Mouse (Mus musculus) neural tube, embryonic 13.5 days (tissue): ENCODE measurements around the gene Dcst1. TPM values are rescaled to one million over a fixed set of nuclear protein-coding genes. Genes with fewer than 3 reads are reported as not detected.

Experiments
- ATAC-seq: fragments of 200-750 bp; cut with Nextera tagmentation; 2 replicates; pipeline ENCODE4 v1.8.0; 2017; ENCODE audit warnings: low read depth, mild to moderate bottlenecking, moderate TSS enrichment, moderate library complexity
- H3K27ac ChIP-seq: fragments of 300-500 bp; sonication (generic); replicated peaks from 2 replicates; pipeline ENCODE4 v1.5.1; 2015; ENCODE audit warnings: moderate library complexity, mild to moderate bottlenecking, inconsistent platforms
- H3K27me3 ChIP-seq: fragments of 300-500 bp; sonication (generic); 2 replicates; pipeline ENCODE4 v1.6.1; 2015; ENCODE audit warnings: mild to moderate bottlenecking, inconsistent platforms
- H3K36me3 ChIP-seq: fragments of 300-500 bp; sonication (generic); 2 replicates; pipeline ENCODE4 v1.6.1; 2015; ENCODE audit warnings: mild to moderate bottlenecking, inconsistent platforms
- H3K4me1 ChIP-seq: fragments of 300-500 bp; sonication (generic); replicated peaks from 2 replicates; pipeline ENCODE4 v1.6.1; 2015; ENCODE audit warnings: inconsistent platforms
- H3K4me2 ChIP-seq: fragments of 300-500 bp; sonication (generic); 2 replicates; pipeline ENCODE4 v1.6.1; 2015; ENCODE audit warnings: inconsistent platforms, mild to moderate bottlenecking, moderate library complexity
- H3K4me3 ChIP-seq: fragments of 300-500 bp; sonication (generic); 2 replicates; pipeline ENCODE4 v1.5.1; 2015; ENCODE audit warnings: mild to moderate bottlenecking, inconsistent platforms
- H3K9ac ChIP-seq: fragments of 300-500 bp; sonication (generic); 2 replicates; pipeline ENCODE4 v1.6.1; 2015; ENCODE audit warnings: moderate library complexity, mild to moderate bottlenecking, inconsistent platforms
- H3K9me3 ChIP-seq: fragments of 300-500 bp; sonication (generic); 2 replicates; pipeline ENCODE4 v1.6.1; 2016; ENCODE audit warnings: inconsistent platforms
- WGBS: fragments of 180-500 bp; shearing (Covaris S2); methylation state at CpG from one replicate; pipeline ENCODE4 v1.1.7; 2015; 5-methylcytosine and 5-hydroxymethylcytosine counted together
- polyA plus RNA-seq: library from polyadenylated mRNA; unstranded; fragments of >200 nt; fragmentation: Nextera tagmentation; extraction: Ambion mirVana; gene quantifications from 2 replicates; pipeline ENCODE4 v1.2.1, GENCODE M21; 2015

Gene Dcst1
- polyA plus RNA-seq, 1 experiment from 2014 or later: 1.1 TPM

GRCm38 (mm10) chr3:89337721-89338578 lies 27.1 kb downstream of the Dcst1 start, which contains the start of gene Efna4:
Gene Efna4, minus strand, starts transcription at chr3:89338028.
- Histone ChIP-seq H3K9me3 (no peaks in the 10 kb centered on the region), H3K4me1 (peaks cover 61% of the 10 kb centered on the region), H3K4me2 (peak within 1 kb of the TSS; percentile 85), H3K9ac (peak within 1 kb of the TSS; percentile 86), H3K27me3 (no peaks in the 10 kb centered on the region), H3K36me3 (peaks cover 14% of the 10 kb centered on the region), H3K4me3 (peak within 1 kb of the TSS; percentile 84), H3K27ac (peak within 1 kb of the TSS; percentile 85)
- ATAC-seq: peak; percentile 81
- under 1% methylated on average over 44 of the region's 44 CpGs for WGBS

- H3K36me3 ChIP-seq: peaks cover 11% of the 10 kb centered on the region
- peak overlapping the region; percentile 85 for H3K27ac ChIP-seq
- H3K4me1 ChIP-seq: peaks cover 69% of the 10 kb centered on the region
- no peaks in the 10 kb centered on the region for H3K27me3 ChIP-seq
- H3K9me3 ChIP-seq: no peaks in the 10 kb centered on the region
- H3K4me3 ChIP-seq: peak overlapping the region; percentile 84
- 2% methylated on average over 21 of the region's 21 CpGs for WGBS
- ATAC-seq: peak; percentile 45
- peak overlapping the region; percentile 86 for H3K9ac ChIP-seq
- peak overlapping the region; percentile 85 for H3K4me2 ChIP-seq
Observed at GRCm38 (mm10) chr3:89337062-89337720, 27.9 kb downstream of the Dcst1 start.

- Histone ChIP-seq H3K27me3 (no peaks in the 10 kb centered on the region), H3K36me3 (peaks cover 11% of the 10 kb centered on the region), H3K9ac (peak overlapping the region; percentile 86), H3K9me3 (no peaks in the 10 kb centered on the region), H3K27ac (no peak overlapping the region; the same call in none of the 2 replicates), H3K4me3 (peak overlapping the region; percentile 84), H3K4me2 (peak overlapping the region; percentile 85), H3K4me1 (peaks cover 75% of the 10 kb centered on the region)
- 5% methylated on average over 6 of the region's 6 CpGs for WGBS
- ATAC-seq: no peak
Observed at GRCm38 (mm10) chr3:89336529-89336928, 28.5 kb downstream of the Dcst1 start.

GRCm38 (mm10) chr3:89333053-89333452 lies 32.0 kb downstream of the Dcst1 start:
- no peaks in the 10 kb centered on the region for H3K9me3 ChIP-seq
- H3K27me3 ChIP-seq: no peaks in the 10 kb centered on the region
- H3K4me1 ChIP-seq: peaks cover 71% of the 10 kb centered on the region
- H3K36me3 ChIP-seq: peaks cover 11% of the 10 kb centered on the region
- H3K27ac ChIP-seq: peak overlapping the region; percentile 67
- ATAC-seq: no peak
- WGBS: 47% methylated on average over 11 of the region's 11 CpGs
- no peak overlapping the region for H3K4me3 ChIP-seq
- H3K9ac ChIP-seq: peak overlapping the region; percentile 23; the same call in 1 of the 2 replicates
- H3K4me2 ChIP-seq: no peak overlapping the region

GRCm38 (mm10) chr3:89332476-89332875 lies 32.6 kb downstream of the Dcst1 start:
- Histone ChIP-seq H3K27ac (peak overlapping the region; percentile 67), H3K9ac (peak overlapping the region; percentile 23; the same call in 1 of the 2 replicates), H3K4me3 (no peak overlapping the region), H3K36me3 (peaks cover 11% of the 10 kb centered on the region), H3K4me2 (no peak overlapping the region), H3K27me3 (no peaks in the 10 kb centered on the region), H3K4me1 (peaks cover 74% of the 10 kb centered on the region), H3K9me3 (no peaks in the 10 kb centered on the region)
- no peak for ATAC-seq
- 33% methylated on average over 12 of the region's 12 CpGs for WGBS

- peaks cover 74% of the 10 kb centered on the region for H3K4me1 ChIP-seq
Observed at GRCm38 (mm10) chr3:89332013-89332412, 33.0 kb downstream of the Dcst1 start.

GRCm38 (mm10) chr3:89331561-89331960 lies 33.5 kb downstream of the Dcst1 start:
- Histone ChIP-seq H3K27me3 (no peaks in the 10 kb centered on the region), H3K4me1 (peaks cover 72% of the 10 kb centered on the region), H3K4me3 (no peak overlapping the region), H3K27ac (no peak overlapping the region; the same call in 1 of the 2 replicates), H3K9ac (no peak overlapping the region), H3K9me3 (no peaks in the 10 kb centered on the region), H3K36me3 (peaks cover 11% of the 10 kb centered on the region), H3K4me2 (no peak overlapping the region)
- no peak for ATAC-seq
- WGBS: 73% methylated on average over 13 of the region's 13 CpGs

More at GRCm38 (mm10) chr3:89332013-89332412, 33.0 kb downstream of the Dcst1 start:
- Histone ChIP-seq H3K4me2 (no peak overlapping the region), H3K27ac (peak overlapping the region; percentile 67), H3K27me3 (no peaks in the 10 kb centered on the region), H3K4me3 (no peak overlapping the region), H3K9me3 (no peaks in the 10 kb centered on the region), H3K36me3 (peaks cover 11% of the 10 kb centered on the region), H3K9ac (no peak overlapping the region)
- no peak for ATAC-seq
- 33% methylated on average over 10 of the region's 10 CpGs for WGBS

GRCm38 (mm10) chr3:89330948-89331347 lies 34.1 kb downstream of the Dcst1 start:
- Histone ChIP-seq H3K27me3 (no peaks in the 10 kb centered on the region), H3K4me3 (no peak overlapping the region), H3K4me2 (no peak overlapping the region), H3K4me1 (peaks cover 66% of the 10 kb centered on the region), H3K9ac (no peak overlapping the region), H3K9me3 (no peaks in the 10 kb centered on the region), H3K27ac (no peak overlapping the region), H3K36me3 (peaks cover 11% of the 10 kb centered on the region)
- ATAC-seq: no peak
- WGBS: 18% methylated on average over 10 of the region's 10 CpGs

- 24% methylated on average over 3 of the region's 3 CpGs for WGBS
- no peak overlapping the region for H3K9ac ChIP-seq
- H3K36me3 ChIP-seq: peaks cover 11% of the 10 kb centered on the region
- no peaks in the 10 kb centered on the region for H3K9me3 ChIP-seq
- peak overlapping the region; percentile 28; the same call in 1 of the 2 replicates for H3K27ac ChIP-seq
- H3K4me3 ChIP-seq: no peak overlapping the region
- H3K4me1 ChIP-seq: peaks cover 60% of the 10 kb centered on the region
- no peak for ATAC-seq
- H3K27me3 ChIP-seq: no peaks in the 10 kb centered on the region
- no peak overlapping the region for H3K4me2 ChIP-seq
Observed at GRCm38 (mm10) chr3:89330346-89330745, 34.7 kb downstream of the Dcst1 start.

GRCm38 (mm10) chr3:89328623-89329022 lies 36.4 kb downstream of the Dcst1 start:
- Histone ChIP-seq H3K9ac (no peak overlapping the region; the same call in 1 of the 2 replicates), H3K9me3 (no peaks in the 10 kb centered on the region), H3K4me2 (no peak overlapping the region), H3K27me3 (no peaks in the 10 kb centered on the region), H3K27ac (peak overlapping the region; percentile 10), H3K4me1 (peaks cover 57% of the 10 kb centered on the region), H3K36me3 (no peaks in the 10 kb centered on the region; the same call in 1 of the 2 replicates), H3K4me3 (no peak overlapping the region)
- peak; percentile 17; the same call in 1 of the 2 replicates for ATAC-seq
- whole genome bisulfite sequencing: 13% methylated on average over 4 of the region's 4 CpGs

GRCm38 (mm10) chr3:89327371-89327870 lies 37.6 kb downstream of the Dcst1 start:
- 13% methylated on average over 9 of the region's 9 CpGs for WGBS
- peaks cover 52% of the 10 kb centered on the region for H3K4me1 ChIP-seq
- H3K4me3 ChIP-seq: no peak overlapping the region
- peak overlapping the region; percentile 74 for H3K27ac ChIP-seq
- peak overlapping the region; percentile 50; the same call in 1 of the 2 replicates for H3K9ac ChIP-seq
- peak overlapping the region; percentile 32 for H3K4me2 ChIP-seq
- H3K9me3 ChIP-seq: no peaks in the 10 kb centered on the region
- H3K36me3 ChIP-seq: no peaks in the 10 kb centered on the region
- H3K27me3 ChIP-seq: no peaks in the 10 kb centered on the region
- ATAC-seq: peak; percentile 2; the same call in 1 of the 2 replicates

- 92% methylated on average over 8 of the region's 8 CpGs for WGBS
- H3K9ac ChIP-seq: no peak overlapping the region
- no peak overlapping the region for H3K4me3 ChIP-seq
- no peak overlapping the region for H3K4me2 ChIP-seq
- no peaks in the 10 kb centered on the region for H3K9me3 ChIP-seq
- peaks cover 52% of the 10 kb centered on the region for H3K4me1 ChIP-seq
- H3K27ac ChIP-seq: no peak overlapping the region
- no peak for ATAC-seq
- no peaks in the 10 kb centered on the region for H3K27me3 ChIP-seq
- no peaks in the 10 kb centered on the region for H3K36me3 ChIP-seq
Observed at GRCm38 (mm10) chr3:89325882-89326281, 39.2 kb downstream of the Dcst1 start.
